Mouse (Mus musculus) neural tube, embryonic 12.5 days (tissue): ENCODE data around the gene Dact1. TPM values are rescaled to one million over a fixed set of nuclear protein-coding genes. Genes with fewer than 3 reads are reported as not detected.

Source experiments
- ATAC-seq: fragments of 200-750 bp; cut with Nextera tagmentation; 2 replicates; pipeline ENCODE4 v1.8.0; 2017; ENCODE audit warnings: low read depth, mild to moderate bottlenecking, moderate TSS enrichment, moderate library complexity; ENCODE audit not compliant: low FRiP score
- H3K27ac ChIP-seq: fragments of 300-500 bp; sonication (generic); 2 replicates; pipeline ENCODE4 v1.5.1; 2016
- H3K27me3 ChIP-seq: fragments of 300-500 bp; sonication (generic); replicated peaks from 2 replicates; pipeline ENCODE4 v1.6.1; 2016; ENCODE audit warnings: mild to moderate bottlenecking
- H3K36me3 ChIP-seq: fragments of 300-500 bp; sonication (generic); 2 replicates; pipeline ENCODE4 v1.6.1; 2016; ENCODE audit warnings: mild to moderate bottlenecking
- H3K4me1 ChIP-seq: fragments of 300-500 bp; sonication (generic); 2 replicates; pipeline ENCODE4 v1.6.1; 2016
- H3K4me2 ChIP-seq: fragments of 300-500 bp; sonication (generic); replicated peaks from 2 replicates; pipeline ENCODE4 v1.6.1; 2016; ENCODE audit warnings: mild to moderate bottlenecking
- H3K4me3 ChIP-seq: fragments of 300-500 bp; sonication (generic); 2 replicates; pipeline ENCODE4 v1.5.1; 2016
- H3K9ac ChIP-seq: fragments of 300-500 bp; sonication (generic); 2 replicates; pipeline ENCODE4 v1.6.1; 2016; ENCODE audit warnings: mild to moderate bottlenecking
- H3K9me3 ChIP-seq: fragments of 300-500 bp; sonication (generic); 2 replicates; pipeline ENCODE4 v1.6.1; 2016; ENCODE audit warnings: mild to moderate bottlenecking
- WGBS: fragments of 180-500 bp; shearing (Covaris S2); methylation state at CpG from one replicate; pipeline ENCODE4 v1.1.7; 2016; 5-methylcytosine and 5-hydroxymethylcytosine counted together
- polyA plus RNA-seq: library from polyadenylated mRNA; unstranded; fragments of >200 nt; fragmentation: Nextera tagmentation; extraction: Ambion mirVana; gene quantifications from 2 replicates; pipeline ENCODE4 v1.2.1, GENCODE M21; 2016

Gene Dact1
- polyA plus RNA-seq, 1 experiment from 2014 or later, result 49.2 TPM

DNA sequence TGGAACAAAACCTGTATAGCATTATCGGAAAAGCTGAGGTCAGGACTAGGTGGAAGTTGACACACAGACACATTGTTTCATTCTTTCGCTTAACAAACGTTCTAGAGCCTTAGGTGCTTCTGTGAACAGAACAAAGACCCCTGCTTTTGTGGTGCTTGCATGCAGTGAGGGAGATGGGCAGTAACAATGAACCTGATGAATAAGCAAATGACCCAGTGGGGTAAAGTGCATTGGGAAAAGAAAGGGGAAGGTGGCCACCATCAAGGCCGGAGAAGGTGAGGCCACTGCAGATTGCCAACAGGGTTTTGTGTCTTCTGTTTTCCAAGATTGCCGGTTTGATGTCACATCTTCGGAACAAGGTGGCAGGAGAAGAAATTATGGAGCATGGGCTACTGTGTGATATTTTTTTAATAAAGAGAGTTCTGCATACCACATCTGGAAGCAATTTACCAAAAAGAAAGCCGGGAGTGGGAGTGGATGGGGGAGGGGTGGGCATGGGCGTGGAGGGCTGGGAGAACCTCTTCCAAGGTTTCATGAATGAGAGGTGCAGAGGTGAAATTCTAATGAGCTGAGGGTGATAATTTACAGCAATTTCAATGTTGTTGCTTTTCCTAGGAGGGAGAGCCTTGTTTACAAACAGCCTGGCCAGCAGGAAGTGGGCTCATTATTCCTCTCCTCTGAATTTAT, 12.7 kb upstream of the Dact1 start:
- WGBS, result 37% methylated on average over 8 of the region's 8 CpGs
- H3K36me3 ChIP-seq, result no peaks in the 10 kb centered on the region
- ATAC-seq, result no peak
- H3K27ac ChIP-seq, result no peak overlapping the region
- no peaks in the 10 kb centered on the region for H3K27me3 ChIP-seq
- H3K4me2 ChIP-seq, result no peak overlapping the region
- H3K4me1 ChIP-seq, result peaks cover 11% of the 10 kb centered on the region
- no peak overlapping the region for H3K4me3 ChIP-seq
- no peak overlapping the region for H3K9ac ChIP-seq
- no peaks in the 10 kb centered on the region for H3K9me3 ChIP-seq

GRCm38 (mm10) chr12:71310068-71310931, 616 bp downstream of the Dact1 start:
- H3K9me3 ChIP-seq, result no peaks in the 10 kb centered on the region
- ATAC-seq, result peak; percentile 69
- H3K36me3 ChIP-seq, result peaks cover 21% of the 10 kb centered on the region
- peak overlapping the region; percentile 83 for H3K4me2 ChIP-seq
- no peaks in the 10 kb centered on the region for H3K4me1 ChIP-seq
- under 1% methylated on average over 53 of the region's 56 CpGs for WGBS
- peak overlapping the region; percentile 95 for H3K9ac ChIP-seq
- no peaks in the 10 kb centered on the region for H3K27me3 ChIP-seq
- peak overlapping the region; percentile 92 for H3K4me3 ChIP-seq
- H3K27ac ChIP-seq, result peak overlapping the region; percentile 93

DNA sequence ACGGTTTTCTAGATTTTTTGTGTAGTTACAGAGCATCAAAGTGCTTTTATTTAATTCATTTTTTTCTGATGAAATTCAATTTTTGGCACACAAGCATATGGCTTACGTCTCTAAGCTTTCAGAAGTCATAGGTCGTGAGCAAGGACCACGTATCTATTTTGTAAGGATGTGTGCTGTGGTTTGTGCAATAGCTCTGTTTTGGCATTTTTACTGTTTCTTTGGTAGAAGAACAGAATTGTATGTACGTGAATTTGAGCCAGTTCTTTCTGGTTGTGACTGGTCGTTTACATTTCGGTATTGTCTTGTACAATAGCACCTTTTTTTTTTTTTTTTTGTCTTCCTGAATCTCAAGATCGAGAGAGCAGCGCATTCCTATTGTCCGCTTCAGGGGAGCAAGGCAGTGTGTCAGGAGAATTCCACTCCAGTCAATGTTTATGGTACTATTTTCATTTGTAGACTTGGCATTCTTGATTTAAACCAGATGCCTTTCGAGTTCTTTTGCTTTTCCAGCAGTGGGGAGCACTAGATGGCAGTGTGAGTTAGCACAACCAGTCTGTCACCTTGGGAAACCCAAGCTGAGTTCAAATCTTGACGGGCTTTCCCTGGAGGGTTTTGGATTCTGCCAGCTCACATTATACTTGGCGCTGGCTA, 1.7 kb downstream of the Dact1 start:
- ATAC-seq, result no peak
- H3K36me3 ChIP-seq, result peaks cover 30% of the 10 kb centered on the region
- no peak overlapping the region for H3K9ac ChIP-seq
- WGBS, result 18% methylated on average over 13 of the region's 13 CpGs
- H3K27ac ChIP-seq, result no peak overlapping the region
- peak overlapping the region; percentile 92 for H3K4me3 ChIP-seq
- no peaks in the 10 kb centered on the region for H3K9me3 ChIP-seq
- no peaks in the 10 kb centered on the region for H3K4me1 ChIP-seq
- H3K27me3 ChIP-seq, result no peaks in the 10 kb centered on the region
- H3K4me2 ChIP-seq, result peak overlapping the region; percentile 83

GRCm38 (mm10) chr12:71318239-71318638, 8.6 kb downstream of the Dact1 start:
- ATAC-seq, result no peak
- no peak overlapping the region for H3K27ac ChIP-seq
- peaks cover 13% of the 10 kb centered on the region for H3K9me3 ChIP-seq
- 96% methylated on average over 40 of the region's 40 CpGs for WGBS
- H3K27me3 ChIP-seq, result no peaks in the 10 kb centered on the region
- no peak overlapping the region for H3K4me2 ChIP-seq
- H3K4me3 ChIP-seq, result no peak overlapping the region
- H3K4me1 ChIP-seq, result no peaks in the 10 kb centered on the region
- H3K36me3 ChIP-seq, result peaks cover 57% of the 10 kb centered on the region
- H3K9ac ChIP-seq, result no peak overlapping the region

- no peak for ATAC-seq
- Histone ChIP-seq H3K9me3 (peaks cover 13% of the 10 kb centered on the region), H3K9ac (no peak overlapping the region), H3K27me3 (no peaks in the 10 kb centered on the region), H3K4me2 (no peak overlapping the region), H3K4me1 (no peaks in the 10 kb centered on the region), H3K36me3 (peaks cover 46% of the 10 kb centered on the region), H3K27ac (no peak overlapping the region), H3K4me3 (no peak overlapping the region)
- WGBS, result 94% methylated on average over 4 of the region's 4 CpGs
Observed at GRCm38 (mm10) chr12:71319536-71319935, 9.9 kb downstream of the Dact1 start.

GRCm38 (mm10) chr12:71332646-71333045, 23.0 kb downstream of the Dact1 start:
- no peaks in the 10 kb centered on the region for H3K9me3 ChIP-seq
- peaks cover 13% of the 10 kb centered on the region for H3K4me1 ChIP-seq
- 73% methylated on average over 3 of the region's 3 CpGs for WGBS
- no peak overlapping the region for H3K27ac ChIP-seq
- no peak for ATAC-seq
- no peak overlapping the region for H3K4me3 ChIP-seq
- H3K27me3 ChIP-seq, result no peaks in the 10 kb centered on the region
- no peak overlapping the region for H3K4me2 ChIP-seq
- H3K36me3 ChIP-seq, result no peaks in the 10 kb centered on the region
- H3K9ac ChIP-seq, result no peak overlapping the region

- H3K27me3 ChIP-seq, result no peaks in the 10 kb centered on the region
- peaks cover 17% of the 10 kb centered on the region for H3K4me1 ChIP-seq
- no peak overlapping the region for H3K4me3 ChIP-seq
- ATAC-seq, result no peak
- H3K4me2 ChIP-seq, result no peak overlapping the region
- WGBS, result 49% methylated on average over 5 of the region's 5 CpGs
- no peaks in the 10 kb centered on the region for H3K36me3 ChIP-seq
- H3K9me3 ChIP-seq, result no peaks in the 10 kb centered on the region
- no peak overlapping the region for H3K9ac ChIP-seq
- H3K27ac ChIP-seq, result no peak overlapping the region
Observed at GRCm38 (mm10) chr12:71333561-71333960, 23.9 kb downstream of the Dact1 start.

DNA sequence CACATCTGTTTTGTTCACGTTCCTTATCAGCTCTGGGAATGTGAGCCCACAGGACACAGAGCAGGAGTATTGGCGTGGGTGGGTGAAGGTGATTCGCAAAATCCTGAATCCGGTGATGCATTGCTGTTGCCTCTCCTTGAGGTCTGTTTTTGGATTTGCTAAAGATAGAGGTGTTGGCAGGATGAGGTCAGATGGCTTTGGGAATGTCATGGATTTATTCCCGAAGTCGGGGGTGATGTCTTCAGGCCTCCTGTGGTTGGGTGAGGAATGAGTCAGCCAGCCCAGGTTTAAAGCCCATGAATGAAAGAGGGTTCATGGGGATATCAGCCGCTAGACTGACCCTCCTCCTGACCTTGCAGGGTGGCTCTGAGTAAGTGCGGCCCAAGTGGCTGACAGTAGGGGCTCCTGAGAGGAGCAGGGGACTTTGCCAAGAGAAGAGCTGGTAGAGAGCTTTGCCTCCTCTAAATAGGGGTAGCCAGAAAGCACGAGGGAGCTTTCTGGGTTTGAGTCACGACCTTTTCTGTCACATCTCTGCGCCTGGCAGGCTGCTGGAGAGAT, 27.4 kb downstream of the Dact1 start:
- H3K27ac ChIP-seq, result no peak overlapping the region
- WGBS, result 70% methylated on average over 11 of the region's 11 CpGs

GRCm38 (mm10) chr12:71337896-71338463, 28.3 kb downstream of the Dact1 start:
- 0 out of 2 replicates have a peak, but pooled peaks have one; percentile 30 for ATAC-seq
- H3K27ac ChIP-seq, result no peak overlapping the region

More for the DNA sequence above, 27.4 kb downstream of the Dact1 start:
- no peak for ATAC-seq
- Histone ChIP-seq H3K4me1 (peaks cover 26% of the 10 kb centered on the region), H3K36me3 (no peaks in the 10 kb centered on the region), H3K27me3 (no peaks in the 10 kb centered on the region), H3K4me3 (no peak overlapping the region), H3K9me3 (no peaks in the 10 kb centered on the region), H3K4me2 (no peak overlapping the region), H3K9ac (no peak overlapping the region)

DNA sequence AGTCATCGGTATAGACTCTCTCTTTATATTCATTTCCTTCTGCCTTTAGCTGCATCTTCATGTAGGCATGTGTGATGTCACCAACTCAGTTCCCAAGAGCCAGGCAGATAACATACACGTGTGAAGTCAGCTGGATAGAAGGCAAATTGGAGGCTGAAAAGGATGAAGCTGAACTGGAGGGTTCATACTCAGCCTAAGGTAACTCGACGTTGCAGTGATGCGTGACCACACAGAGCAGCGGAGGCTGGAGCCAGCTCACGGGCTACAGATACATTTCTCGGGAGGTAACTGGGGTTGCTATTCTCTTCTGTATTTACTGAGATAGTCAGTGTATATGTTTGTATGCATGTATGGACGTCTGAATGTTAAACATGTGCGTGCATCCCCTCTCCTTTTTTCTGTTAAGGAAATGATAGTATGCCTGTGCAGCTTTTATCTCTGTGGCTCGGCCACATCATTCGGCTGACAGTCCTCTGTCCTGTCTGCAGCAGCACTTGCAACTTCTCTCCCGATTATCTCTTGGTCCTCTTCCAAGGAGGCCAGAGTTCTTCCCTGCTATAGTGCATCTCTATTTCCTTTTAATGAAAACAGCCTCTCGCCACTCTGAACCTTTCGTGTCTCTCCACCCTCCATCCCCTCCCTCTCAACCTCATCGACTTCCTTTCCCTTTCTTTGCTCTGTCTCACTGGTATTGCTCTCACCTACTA, 29.6 kb downstream of the Dact1 start:
- H3K9ac ChIP-seq, result no peak overlapping the region
- no peak overlapping the region for H3K4me3 ChIP-seq
- ATAC-seq, result 0 out of 2 replicates have a peak, but pooled peaks have one; percentile 53
- H3K36me3 ChIP-seq, result no peaks in the 10 kb centered on the region
- no peaks in the 10 kb centered on the region for H3K9me3 ChIP-seq
- H3K27ac ChIP-seq, result no peak overlapping the region
- H3K27me3 ChIP-seq, result no peaks in the 10 kb centered on the region
- H3K4me1 ChIP-seq, result peaks cover 19% of the 10 kb centered on the region; the same call in 1 of the 2 replicates
- WGBS, result 54% methylated on average over 16 of the region's 16 CpGs
- H3K4me2 ChIP-seq, result 0 out of 2 replicates have a peak overlapping the region, but pooled peaks have one; percentile 12

More at GRCm38 (mm10) chr12:71337896-71338463, 28.3 kb downstream of the Dact1 start:
- Histone ChIP-seq H3K27me3 (no peaks in the 10 kb centered on the region), H3K4me1 (peaks cover 26% of the 10 kb centered on the region), H3K9ac (no peak overlapping the region), H3K4me2 (no peak overlapping the region), H3K4me3 (no peak overlapping the region), H3K9me3 (no peaks in the 10 kb centered on the region), H3K36me3 (no peaks in the 10 kb centered on the region)
- 51% methylated on average over 6 of the region's 6 CpGs for WGBS

- H3K36me3 ChIP-seq, result no peaks in the 10 kb centered on the region
- H3K4me1 ChIP-seq, result peaks cover 15% of the 10 kb centered on the region; the same call in 1 of the 2 replicates
- no peak for ATAC-seq
- no peak overlapping the region for H3K4me3 ChIP-seq
- no peaks in the 10 kb centered on the region for H3K27me3 ChIP-seq
- no peak overlapping the region for H3K27ac ChIP-seq
- H3K4me2 ChIP-seq, result no peak overlapping the region
- H3K9ac ChIP-seq, result no peak overlapping the region
- H3K9me3 ChIP-seq, result no peaks in the 10 kb centered on the region
- WGBS, result 49% methylated on average over 13 of the region's 13 CpGs
Observed at GRCm38 (mm10) chr12:71342397-71342796, 32.7 kb downstream of the Dact1 start.
